Mouse (Mus musculus) liver, postnatal 0 days (tissue): ENCODE data around the gene Fto.

Experiments
- CTCF ChIP-seq: sonication (generic); IDR thresholded peaks from 2 replicates; pipeline ENCODE4 v1.5.1; 2016; ENCODE audit warnings: antibody characterized with exemption, low read depth
- EP300 ChIP-seq: IDR thresholded peaks from 2 replicates; pipeline ENCODE4 v1.6.1; 2016; ENCODE audit warnings: antibody characterized with exemption, low read depth, mild to moderate bottlenecking

GRCm38 (mm10) chr8:91680125-91680524 lies 366.8 kb downstream of the Fto start:
- TF ChIP-seq CTCF = no peak
- no peak for TF ChIP-seq EP300
